Mouse (Mus musculus): ENCODE measurements around the gene Gm19668. TPM values are rescaled to one million over a fixed set of nuclear protein-coding genes. Genes with fewer than 3 reads are reported as not detected.

Gene Gm19668
- polyA plus RNA-seq (2017; shearing (Covaris generic)): not detected

DNA sequence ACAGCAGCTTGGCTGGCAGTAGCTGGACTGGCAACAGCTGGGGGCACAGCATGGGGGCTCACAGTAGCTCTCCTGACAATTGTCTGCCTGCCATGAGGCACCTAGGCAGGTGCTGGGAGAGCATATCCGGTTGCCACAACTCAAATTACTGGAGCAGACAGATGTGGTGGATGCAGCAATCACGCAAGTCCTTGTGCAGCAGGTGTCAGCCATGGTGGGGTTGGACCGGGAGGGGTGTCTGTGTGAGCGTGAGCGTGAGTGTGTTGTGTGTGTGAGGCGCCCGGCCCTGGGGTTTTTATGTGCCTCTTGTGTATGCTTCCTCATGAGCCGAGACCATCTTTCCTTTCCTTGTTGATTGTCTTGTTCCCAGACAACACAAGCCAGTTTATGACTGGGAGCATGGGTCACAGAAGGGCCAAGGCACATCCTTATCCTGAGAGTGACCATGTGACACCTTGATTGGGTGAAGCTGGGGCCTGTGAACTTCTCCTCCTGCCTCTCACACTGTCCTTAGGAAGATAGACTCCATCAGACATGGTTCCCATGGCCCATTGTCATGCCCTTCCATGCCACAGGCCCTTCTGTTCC, at the start of gene Gm19668:
Gm19668 (minus strand) TSS at position 213 of the 588 bp plus-strand sequence.

DNA sequence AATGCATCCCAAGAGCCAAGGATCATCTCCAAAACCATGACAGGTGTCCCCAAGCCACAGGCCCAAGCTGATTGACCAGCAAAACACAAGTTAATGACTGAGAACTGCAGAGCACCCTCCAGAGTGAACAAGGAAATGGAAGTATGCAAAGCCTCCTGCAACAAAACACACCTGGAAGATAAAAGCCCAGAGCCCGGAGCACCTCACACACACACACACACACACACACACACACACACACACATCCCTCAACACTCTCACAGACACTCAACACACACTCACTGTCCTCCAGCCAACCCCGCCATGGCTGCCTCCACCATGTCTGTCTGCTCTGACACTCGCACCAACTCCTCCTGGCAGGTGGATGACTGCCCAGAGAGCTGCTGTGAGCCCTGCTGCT, 47.6 kb upstream of the Gm19668 start, which contains the start of gene Gm36176:
Gm36176 (plus strand) TSS at position 301 of the 400 bp plus-strand sequence.

DNA sequence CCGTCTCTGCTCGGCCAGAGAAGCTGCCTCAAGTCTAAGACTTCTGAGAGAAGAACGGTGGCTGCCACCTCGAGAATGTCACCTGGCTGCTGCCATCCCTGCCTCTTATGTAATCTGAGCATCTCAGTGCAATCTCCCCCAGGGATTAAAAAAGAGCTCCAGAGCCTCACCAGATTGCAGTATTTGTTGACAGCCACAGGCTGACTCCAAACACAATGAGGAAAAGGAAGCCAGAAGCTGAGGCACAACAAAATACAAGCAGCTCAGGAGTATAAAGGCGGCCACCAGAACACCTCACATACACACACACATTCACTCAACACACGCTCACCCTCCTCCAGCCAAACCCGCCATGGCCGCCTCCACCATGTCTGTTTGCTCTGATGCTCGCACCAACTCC, 36.7 kb upstream of the Gm19668 start, which contains the start of gene Krtap10-10:
Krtap10-10 (plus strand) TSS at position 301 of the 400 bp plus-strand sequence.

DNA sequence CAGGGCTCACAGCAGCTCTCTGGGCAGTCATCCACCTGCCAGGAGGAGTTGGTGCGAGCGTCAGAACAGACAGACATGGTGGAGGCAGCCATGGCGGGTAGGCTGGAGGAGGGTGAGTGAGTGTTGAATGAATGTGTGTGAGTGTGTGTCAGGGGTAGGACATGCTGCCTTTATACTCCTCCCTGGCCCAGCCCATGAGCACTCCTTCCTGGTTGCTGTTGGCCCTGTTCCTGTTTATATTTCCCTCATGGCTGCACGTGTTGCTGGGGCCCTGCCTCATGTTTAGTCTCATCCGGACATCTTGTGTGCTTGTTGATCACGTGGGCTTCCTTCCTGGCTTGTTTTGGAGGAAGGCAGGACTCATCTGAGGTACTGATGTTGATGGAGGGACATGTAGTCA, 28.0 kb upstream of the Gm19668 start, which contains the start of gene Krtap10-4:
Krtap10-4 (minus strand) TSS at position 145 of the 400 bp plus-strand sequence.

DNA sequence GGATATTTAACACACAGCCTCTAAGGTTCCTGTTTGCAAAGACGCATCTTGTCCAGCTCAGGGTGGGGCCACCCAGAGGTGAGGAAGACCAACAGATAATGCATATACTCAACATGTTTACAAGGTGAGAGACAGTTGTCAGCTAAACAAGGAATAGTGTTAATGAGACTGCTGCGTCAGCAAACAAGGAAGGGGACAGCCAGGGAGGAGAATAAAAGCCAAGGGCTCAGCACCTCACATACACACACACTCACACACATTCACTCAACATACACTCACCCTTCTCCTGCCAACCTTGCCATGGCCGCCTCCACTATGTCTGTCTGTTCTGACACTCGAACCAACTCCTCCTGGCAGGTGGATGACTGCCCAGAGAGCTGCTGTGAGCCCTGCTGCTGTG, 15.4 kb upstream of the Gm19668 start, which contains the start of gene Gm2696:
Gm2696 (plus strand) TSS at position 301 of the 400 bp plus-strand sequence.

DNA sequence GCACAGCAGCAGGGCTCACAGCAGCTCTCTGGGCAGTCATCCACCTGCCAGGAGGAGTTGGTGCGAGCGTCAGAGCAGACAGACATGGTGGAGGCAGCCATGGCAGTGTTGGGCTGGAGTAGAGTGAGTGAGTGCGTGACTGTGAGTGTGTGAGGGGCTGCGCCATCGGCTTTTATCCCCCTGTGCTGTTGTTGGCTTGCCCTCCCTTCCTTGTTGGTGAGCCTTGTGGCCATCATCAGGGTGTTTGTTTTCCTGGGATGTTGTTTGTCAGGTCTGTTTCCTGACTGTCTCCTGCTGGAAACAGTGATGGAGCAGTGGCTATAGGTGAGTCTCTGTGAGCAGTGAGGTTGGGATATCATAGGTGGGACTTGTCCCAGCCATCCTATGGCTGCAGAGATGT, 12.8 kb upstream of the Gm19668 start, which contains the start of gene Gm9507:
Gm9507 (minus strand) TSS at position 101 of the 400 bp plus-strand sequence.

DNA sequence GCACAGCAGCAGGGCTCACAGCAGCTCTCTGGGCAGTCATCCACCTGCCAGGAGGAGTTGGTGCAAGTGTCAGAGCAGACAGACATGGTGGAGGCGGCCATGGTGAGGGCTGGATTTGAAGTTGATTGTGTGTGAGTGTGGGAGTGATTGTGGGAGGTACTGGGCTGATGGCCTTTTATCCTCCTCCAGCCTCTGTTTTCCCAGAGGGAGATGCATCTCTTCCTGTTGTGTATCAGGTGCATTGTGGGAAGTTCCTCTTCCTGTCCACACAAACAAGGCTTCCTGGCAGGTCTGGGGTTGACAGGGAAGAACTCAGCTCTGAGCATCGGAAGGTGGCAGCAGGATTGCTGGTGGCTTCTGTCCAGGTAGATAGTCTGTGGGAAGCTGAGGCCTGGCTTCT, 4.0 kb downstream of the Gm19668 start, which contains the start of gene Gm9639:
Gm9639 (minus strand) TSS at position 101 of the 400 bp plus-strand sequence.

DNA sequence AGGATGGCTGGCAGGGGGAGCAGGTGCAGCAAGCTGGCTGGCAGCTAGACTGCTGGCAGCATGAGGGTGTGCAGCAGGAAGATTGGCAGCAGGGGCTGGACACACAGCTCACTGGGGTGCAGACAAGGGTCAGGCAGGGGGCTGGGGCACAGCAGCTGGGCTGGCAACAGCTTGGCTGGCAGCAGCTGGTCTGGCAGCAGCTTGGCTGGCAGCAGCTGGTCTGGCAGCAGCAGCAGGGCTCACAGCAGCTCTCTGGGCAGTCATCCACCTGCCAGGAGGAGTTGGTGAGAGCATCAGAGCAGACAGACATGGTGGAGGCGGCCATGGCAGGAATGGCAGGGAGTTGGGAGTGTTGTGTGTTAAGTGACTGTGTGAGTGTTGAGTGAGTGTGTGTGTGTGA, 11.1 kb downstream of the Gm19668 start, which contains the start of gene Gm7137:
Gm7137 (minus strand) TSS at position 325 of the 400 bp plus-strand sequence.

DNA sequence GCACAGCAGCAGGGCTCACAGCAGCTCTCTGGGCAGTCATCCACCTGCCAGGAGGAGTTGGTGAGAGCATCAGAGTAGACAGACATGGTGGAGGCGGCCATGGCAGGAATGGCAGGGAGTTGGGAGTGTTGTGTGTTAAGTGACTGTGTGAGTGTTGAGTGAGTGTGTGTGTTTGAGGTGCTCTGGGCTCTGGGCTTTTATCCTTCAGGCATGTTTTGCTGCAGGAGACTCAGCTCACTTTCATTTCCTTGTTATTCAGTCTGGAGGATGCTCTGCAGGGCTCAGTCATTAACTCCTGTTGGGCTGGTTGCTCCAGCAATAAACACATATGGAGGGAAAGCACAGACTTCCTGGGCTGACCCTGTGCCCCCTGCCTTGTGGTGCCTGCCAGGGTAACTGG, 16.5 kb downstream of the Gm19668 start, which contains the start of gene Gm3250:
Gm3250 (minus strand) TSS at position 101 of the 400 bp plus-strand sequence.

DNA sequence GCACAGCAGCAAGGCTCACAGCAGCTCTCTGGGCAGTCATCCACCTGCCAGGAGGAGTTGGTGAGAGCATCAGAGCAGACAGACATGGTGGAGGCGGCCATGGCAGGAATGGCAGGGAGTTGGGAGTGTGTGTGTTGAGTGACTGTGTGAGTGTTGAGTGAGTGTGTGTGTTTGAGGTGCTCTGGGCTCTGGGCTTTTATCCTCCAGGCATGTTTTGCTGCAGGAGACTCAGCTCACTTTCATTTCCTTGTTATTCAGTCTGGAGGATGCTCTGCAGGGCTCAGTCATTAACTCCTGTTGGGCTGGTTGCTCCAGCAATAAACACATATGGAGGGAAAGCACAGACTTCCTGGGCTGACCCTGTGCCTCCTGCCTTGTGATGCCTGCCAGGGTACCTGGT, 22.1 kb downstream of the Gm19668 start, which contains the start of gene Gm7138:
Gm7138 (minus strand) TSS at position 101 of the 400 bp plus-strand sequence.

DNA sequence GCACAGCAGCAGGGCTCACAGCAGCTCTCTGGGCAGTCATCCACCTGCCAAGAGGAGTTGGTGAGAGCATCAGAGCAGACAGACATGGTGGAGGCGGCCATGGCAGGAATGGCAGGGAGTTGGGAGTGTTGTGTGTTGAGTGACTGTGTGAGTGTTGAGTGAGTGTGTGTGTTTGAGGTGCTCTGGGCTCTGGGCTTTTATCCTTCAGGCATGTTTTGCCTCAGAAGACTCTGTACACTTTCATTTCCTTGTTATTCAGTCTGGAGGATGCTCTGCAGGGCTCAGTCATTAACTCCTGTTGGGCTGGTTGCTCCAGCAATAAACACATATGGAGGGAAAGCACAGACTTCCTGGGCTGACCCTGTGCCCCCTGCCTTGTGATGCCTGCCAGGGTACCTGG, 27.7 kb downstream of the Gm19668 start, which contains the start of gene Gm3238:
Gm3238 (minus strand) TSS at position 101 of the 400 bp plus-strand sequence.

DNA sequence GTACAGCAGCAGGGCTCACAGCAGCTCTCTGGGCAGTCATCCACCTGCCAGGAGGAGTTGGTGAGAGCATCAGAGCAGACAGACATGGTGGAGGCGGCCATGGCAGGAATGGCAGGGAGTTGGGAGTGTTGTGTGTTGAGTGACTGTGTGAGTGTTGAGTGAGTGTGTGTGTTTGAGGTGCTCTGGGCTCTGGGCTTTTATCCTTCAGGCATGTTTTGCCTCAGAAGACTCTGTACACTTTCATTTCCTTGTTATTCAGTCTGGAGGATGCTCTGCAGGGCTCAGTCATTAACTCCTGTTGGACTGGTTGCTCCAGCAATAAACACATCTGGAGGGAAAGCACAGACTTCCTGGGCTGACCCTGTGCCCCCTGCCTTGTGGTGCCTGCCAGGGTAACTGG, 39.4 kb downstream of the Gm19668 start, which contains the start of gene Gm3233:
Gm3233 (minus strand) TSS at position 101 of the 400 bp plus-strand sequence.

DNA sequence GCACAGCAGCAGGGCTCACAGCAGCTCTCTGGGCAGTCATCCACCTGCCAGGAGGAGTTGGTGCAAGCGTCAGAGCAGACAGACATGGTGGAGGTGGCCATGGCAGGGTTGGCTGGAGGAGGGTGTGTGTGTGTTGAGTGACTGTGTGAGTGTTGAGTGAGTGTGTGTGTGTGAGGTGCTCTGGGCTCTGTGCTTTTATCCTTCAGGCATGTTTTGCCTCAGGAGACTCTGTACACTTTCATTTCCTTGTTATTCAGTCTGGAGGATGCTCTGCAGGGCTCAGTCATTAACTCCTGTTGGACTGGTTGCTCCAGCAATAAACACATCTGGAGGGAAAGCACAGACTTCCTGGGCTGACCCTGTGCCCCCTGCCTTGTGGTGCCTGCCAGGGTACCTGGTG, 47.7 kb downstream of the Gm19668 start, which contains the start of gene Gm9736:
Gm9736 (minus strand) TSS at position 101 of the 400 bp plus-strand sequence.

Other genes with a start within 250 kb of the Gm19668 start
- 129 TPM for gene Pttg1ip, start 217.4 kb downstream of the Gm19668 start, polyA plus RNA-seq (2017; shearing (Covaris generic))
- gene Sumo3, start 193.0 kb downstream of the Gm19668 start, polyA plus RNA-seq (2017; shearing (Covaris generic)): 129 TPM
- not detected for gene Gm49325, start 192.9 kb downstream of the Gm19668 start, polyA plus RNA-seq (2017; shearing (Covaris generic))
- 62.1 TPM for gene Ube2g2, start 176.9 kb downstream of the Gm19668 start, polyA plus RNA-seq (2017; shearing (Covaris generic))
- gene Tspear, start 112.6 kb downstream of the Gm19668 start, polyA plus RNA-seq (2017; shearing (Covaris generic)): 0.87 TPM
- not detected for gene Gm19402, start 108.4 kb downstream of the Gm19668 start, polyA plus RNA-seq (2017; shearing (Covaris generic))
- not detected for gene Gm9508, start 101.9 kb downstream of the Gm19668 start, polyA plus RNA-seq (2017; shearing (Covaris generic))
- not detected for gene Gm10272, start 92.5 kb downstream of the Gm19668 start, polyA plus RNA-seq (2017; shearing (Covaris generic))
- gene Gm10024, start 87.7 kb downstream of the Gm19668 start, polyA plus RNA-seq (2017; shearing (Covaris generic)): not detected
- not detected for gene Gm10142, start 83.3 kb downstream of the Gm19668 start, polyA plus RNA-seq (2017; shearing (Covaris generic))
- not detected for gene Krtap12-1, start 78.5 kb downstream of the Gm19668 start, polyA plus RNA-seq (2017; shearing (Covaris generic))
- gene Gm10100, start 72.6 kb downstream of the Gm19668 start, polyA plus RNA-seq (2017; shearing (Covaris generic)): not detected
- not detected for gene Gm18596, start 56.5 kb downstream of the Gm19668 start, polyA plus RNA-seq (2017; shearing (Covaris generic))
- gene Gm9736, start 47.8 kb downstream of the Gm19668 start, polyA plus RNA-seq (2017; shearing (Covaris generic)): not detected
- gene Gm3233, start 39.5 kb downstream of the Gm19668 start, polyA plus RNA-seq (2017; shearing (Covaris generic)): not detected
- gene Gm3238, start 27.8 kb downstream of the Gm19668 start, polyA plus RNA-seq (2017; shearing (Covaris generic)): not detected
- gene Gm7138, start 22.2 kb downstream of the Gm19668 start, polyA plus RNA-seq (2017; shearing (Covaris generic)): not detected
- gene Gm3250, start 16.6 kb downstream of the Gm19668 start, polyA plus RNA-seq (2017; shearing (Covaris generic)): not detected
- gene Gm7137, start 10.9 kb downstream of the Gm19668 start, polyA plus RNA-seq (2017; shearing (Covaris generic)): not detected
- not detected for gene Gm9639, start 4.1 kb downstream of the Gm19668 start, polyA plus RNA-seq (2017; shearing (Covaris generic))
- not detected for gene Gm9507, start 12.7 kb upstream of the Gm19668 start, polyA plus RNA-seq (2017; shearing (Covaris generic))
- not detected for gene Gm2696, start 15.5 kb upstream of the Gm19668 start, polyA plus RNA-seq (2017; shearing (Covaris generic))
- not detected for gene Krtap10-4, start 28.0 kb upstream of the Gm19668 start, polyA plus RNA-seq (2017; shearing (Covaris generic))
- not detected for gene Krtap10-10, start 36.8 kb upstream of the Gm19668 start, polyA plus RNA-seq (2017; shearing (Covaris generic))
- not detected for gene Gm36176, start 47.7 kb upstream of the Gm19668 start, polyA plus RNA-seq (2017; shearing (Covaris generic))
- gene Gm10318, start 53.7 kb upstream of the Gm19668 start, polyA plus RNA-seq (2017; shearing (Covaris generic)): not detected
- gene Gm3285, start 62.8 kb upstream of the Gm19668 start, polyA plus RNA-seq (2017; shearing (Covaris generic)): not detected
- gene Lrrc3, start 103.4 kb upstream of the Gm19668 start, polyA plus RNA-seq (2017; shearing (Covaris generic)): not detected
- 0.53 TPM for gene Trpm2, start 171.4 kb upstream of the Gm19668 start, polyA plus RNA-seq (2017; shearing (Covaris generic))
- 11.0 TPM for gene 1810043G02Rik, start 179.4 kb upstream of the Gm19668 start, polyA plus RNA-seq (2017; shearing (Covaris generic))
- gene Pfkl, start 210.9 kb upstream of the Gm19668 start, polyA plus RNA-seq (2017; shearing (Covaris generic)): 98.7 TPM
- gene Dnmt3l, start 242.8 kb upstream of the Gm19668 start, polyA plus RNA-seq (2017; shearing (Covaris generic)): not detected
- 0.27 TPM for gene Aire, start 244.5 kb upstream of the Gm19668 start, polyA plus RNA-seq (2017; shearing (Covaris generic))